Mouse (Mus musculus) forebrain, embryonic 10.5 days (tissue): Measurements from ENCODE around the gene Fxyd4. TPM values are rescaled to one million over a fixed set of nuclear protein-coding genes. Genes with fewer than 3 reads are reported as not detected.

Experiments used
- DNase-seq: peaks from one replicate; pipeline ENCODE4 v3.0.0-alpha.2; 2017; ENCODE audit warnings: low spot score; ENCODE audit errors: extremely low spot score
- H3K27ac ChIP-seq: fragments of 300-500 bp; sonication (generic); 2 replicates; pipeline ENCODE4 v1.5.1; 2016; ENCODE audit warnings: mild to moderate bottlenecking
- H3K27me3 ChIP-seq: fragments of 300-500 bp; sonication (generic); 2 replicates; pipeline ENCODE4 v1.6.1; 2016; ENCODE audit warnings: mild to moderate bottlenecking; ENCODE audit not compliant: poor library complexity, severe bottlenecking
- H3K36me3 ChIP-seq: fragments of 300-500 bp; sonication (generic); replicated peaks from 2 replicates; pipeline ENCODE4 v1.6.1; 2016; ENCODE audit warnings: mild to moderate bottlenecking, moderate library complexity
- H3K4me1 ChIP-seq: fragments of 300-500 bp; sonication (generic); 2 replicates; pipeline ENCODE4 v1.6.1; 2016
- H3K4me3 ChIP-seq: fragments of 300-500 bp; sonication (generic); 2 replicates; pipeline ENCODE4 v1.5.1; 2016; ENCODE audit warnings: mild to moderate bottlenecking, moderate library complexity
- H3K9me3 ChIP-seq: fragments of 300-500 bp; sonication (generic); 2 replicates; pipeline ENCODE4 v1.6.1; 2016; ENCODE audit warnings: mild to moderate bottlenecking, moderate library complexity
- WGBS: fragments of 180-500 bp; shearing (Covaris S2); methylation state at CpG from one replicate; pipeline ENCODE4 v1.1.7; 2016; 5-methylcytosine and 5-hydroxymethylcytosine counted together
- polyA plus RNA-seq: library from polyadenylated mRNA; unstranded; fragments of >200 nt; fragmentation: Nextera tagmentation; extraction: Ambion mirVana; gene quantifications from 2 replicates; pipeline ENCODE4 v1.2.1, GENCODE M21; 2016

The Fxyd4 gene
- polyA plus RNA-seq, 1 experiment from 2014 or later: 2.0 TPM

DNA sequence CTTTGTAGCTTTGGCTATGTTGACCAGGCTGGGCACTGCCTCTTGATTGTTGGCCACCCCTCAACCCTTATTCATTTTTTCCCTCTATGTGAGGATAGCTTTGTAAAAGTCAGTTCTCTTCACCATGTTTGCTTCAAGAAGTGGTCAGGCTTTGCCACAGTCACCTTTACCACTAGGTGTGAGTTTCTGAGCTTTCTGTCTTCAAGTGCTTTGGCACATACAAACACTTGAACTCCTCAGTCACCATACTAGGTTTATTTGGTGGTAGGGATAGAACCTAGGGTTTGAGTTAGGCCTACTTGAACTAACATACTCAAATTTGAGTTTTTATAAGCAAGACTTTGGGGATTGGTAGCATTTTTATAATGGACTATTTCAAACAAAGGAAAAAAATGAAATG, 23.0 kb downstream of the Fxyd4 start:
- Histone ChIP-seq H3K27me3 (no peaks in the 10 kb centered on the region), H3K36me3 (peaks cover 27% of the 10 kb centered on the region), H3K9me3 (no peaks in the 10 kb centered on the region), H3K4me1 (peaks cover 54% of the 10 kb centered on the region), H3K27ac (no peak overlapping the region), H3K4me3 (no peak overlapping the region)
- no peak for DNase-seq

DNA sequence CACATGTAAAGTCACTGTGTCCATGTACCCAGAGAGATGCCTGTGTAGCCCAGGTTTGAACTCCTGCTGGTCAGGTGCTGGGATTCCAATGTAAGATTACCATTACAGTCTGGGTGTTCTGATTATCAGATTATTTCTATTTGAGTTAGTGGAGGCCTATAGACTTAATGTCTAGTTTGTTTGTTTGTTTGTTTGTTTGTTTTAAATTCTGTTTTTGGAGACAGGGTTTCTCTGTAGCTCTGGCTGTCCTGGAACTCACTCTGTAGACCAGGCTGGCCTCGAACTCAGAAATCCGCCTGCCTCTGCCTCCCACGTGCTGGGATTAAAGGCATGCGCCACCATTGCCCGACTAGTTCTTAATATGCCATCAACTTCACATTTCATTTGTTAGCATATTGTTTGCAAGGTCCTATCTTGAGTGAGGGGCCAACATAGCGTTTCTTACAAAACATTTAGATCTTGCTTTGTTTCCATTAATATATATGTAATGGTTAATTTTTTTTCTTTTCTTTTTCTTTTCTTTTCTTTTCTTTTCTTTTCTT, 27.3 kb downstream of the Fxyd4 start:
- no peak for DNase-seq
- 88% methylated on average over 6 of the region's 6 CpGs for WGBS
- Histone ChIP-seq H3K27me3 (no peaks in the 10 kb centered on the region), H3K9me3 (no peaks in the 10 kb centered on the region), H3K27ac (no peak overlapping the region), H3K36me3 (0 out of 2 replicates have a peak, but pooled peaks cover 8% of the 10 kb centered on the region), H3K4me1 (peaks cover 39% of the 10 kb centered on the region), H3K4me3 (peak overlapping the region; percentile 100; the same call in 1 of the 2 replicates)

DNA sequence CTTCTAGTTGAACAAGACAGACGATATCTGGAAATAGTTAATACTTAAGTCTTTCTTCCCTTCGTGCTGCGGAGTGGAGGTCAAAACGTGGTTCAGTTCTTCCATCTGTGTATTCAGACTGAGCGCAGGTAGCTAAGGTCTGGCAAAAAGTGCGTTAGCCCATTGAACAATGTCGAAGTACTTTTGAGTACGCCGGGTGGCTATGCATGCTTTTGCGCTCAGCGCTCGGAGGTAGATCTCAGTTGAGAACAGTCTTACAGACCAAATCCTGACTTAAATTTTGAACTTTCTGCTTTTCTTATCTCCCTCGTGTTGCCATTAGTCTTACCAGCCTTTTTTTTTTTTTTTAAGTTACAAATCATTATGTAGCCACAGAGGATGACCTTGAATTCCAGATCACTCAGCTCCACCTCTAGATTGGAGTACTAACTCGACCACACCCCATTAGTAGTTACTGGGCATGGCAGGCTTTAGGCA, 29.0 kb downstream of the Fxyd4 start:
- no peak for DNase-seq
- H3K4me3 ChIP-seq: peak overlapping the region; percentile 100
- WGBS: 1% methylated on average over 14 of the region's 14 CpGs
- peak overlapping the region; percentile 98 for H3K27ac ChIP-seq
- peaks cover 34% of the 10 kb centered on the region for H3K4me1 ChIP-seq
- H3K27me3 ChIP-seq: no peaks in the 10 kb centered on the region
- H3K9me3 ChIP-seq: no peaks in the 10 kb centered on the region
- 0 out of 2 replicates have a peak, but pooled peaks cover 8% of the 10 kb centered on the region for H3K36me3 ChIP-seq

GRCm38 (mm10) chr6:117907979-117908355, 29.5 kb downstream of the Fxyd4 start:
- no peak for DNase-seq
- peak overlapping the region; percentile 100 for H3K4me3 ChIP-seq

DNA sequence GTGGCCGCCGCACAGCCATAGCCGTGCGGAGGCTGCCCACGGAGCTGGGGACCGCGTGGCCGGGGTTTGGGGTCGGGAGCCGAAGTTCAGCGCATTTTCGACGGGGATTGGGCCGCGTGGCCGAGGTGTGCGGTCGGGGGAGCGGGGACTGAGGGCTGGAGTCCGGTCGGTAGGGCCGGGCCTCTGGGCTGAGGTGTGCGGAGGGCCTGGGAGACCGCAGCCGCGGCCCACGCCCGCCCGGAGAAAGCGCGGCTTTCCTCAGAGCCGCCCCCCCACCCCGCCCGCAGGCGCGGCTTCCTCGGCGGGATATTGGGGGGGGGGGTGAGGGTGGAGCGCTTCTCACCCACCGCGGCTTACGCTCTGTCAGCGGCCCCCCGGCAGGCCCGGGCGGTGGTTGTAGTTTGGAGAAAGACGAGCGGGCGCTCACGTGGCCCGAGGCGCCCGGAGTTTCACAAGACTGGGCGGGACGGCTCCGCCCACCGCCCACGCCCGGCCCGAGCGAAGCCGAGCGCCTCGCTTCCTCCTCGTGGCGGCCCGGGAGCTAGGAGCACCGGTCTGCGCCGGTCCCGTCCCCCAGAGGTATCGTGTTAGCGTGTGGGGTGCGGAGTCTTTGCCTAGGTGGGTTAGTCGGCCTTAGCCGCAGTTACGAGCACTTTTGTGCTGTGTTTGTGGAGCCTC, 30.1 kb downstream of the Fxyd4 start:
- Histone ChIP-seq H3K27me3 (no peaks in the 10 kb centered on the region), H3K4me3 (peak overlapping the region; percentile 100), H3K4me1 (peaks cover 31% of the 10 kb centered on the region), H3K9me3 (no peaks in the 10 kb centered on the region), H3K27ac (peak overlapping the region; percentile 98), H3K36me3 (0 out of 2 replicates have a peak, but pooled peaks cover 8% of the 10 kb centered on the region)
- peak; percentile 84 for DNase-seq
- WGBS: 1% methylated on average over 57 of the region's 77 CpGs

More at GRCm38 (mm10) chr6:117907979-117908355, 29.5 kb downstream of the Fxyd4 start:
- Histone ChIP-seq H3K4me1 (peaks cover 31% of the 10 kb centered on the region), H3K9me3 (no peaks in the 10 kb centered on the region), H3K27ac (peak overlapping the region; percentile 98), H3K27me3 (no peaks in the 10 kb centered on the region), H3K36me3 (0 out of 2 replicates have a peak, but pooled peaks cover 8% of the 10 kb centered on the region)
- WGBS: 0% methylated on average over 26 of the region's 26 CpGs

DNA sequence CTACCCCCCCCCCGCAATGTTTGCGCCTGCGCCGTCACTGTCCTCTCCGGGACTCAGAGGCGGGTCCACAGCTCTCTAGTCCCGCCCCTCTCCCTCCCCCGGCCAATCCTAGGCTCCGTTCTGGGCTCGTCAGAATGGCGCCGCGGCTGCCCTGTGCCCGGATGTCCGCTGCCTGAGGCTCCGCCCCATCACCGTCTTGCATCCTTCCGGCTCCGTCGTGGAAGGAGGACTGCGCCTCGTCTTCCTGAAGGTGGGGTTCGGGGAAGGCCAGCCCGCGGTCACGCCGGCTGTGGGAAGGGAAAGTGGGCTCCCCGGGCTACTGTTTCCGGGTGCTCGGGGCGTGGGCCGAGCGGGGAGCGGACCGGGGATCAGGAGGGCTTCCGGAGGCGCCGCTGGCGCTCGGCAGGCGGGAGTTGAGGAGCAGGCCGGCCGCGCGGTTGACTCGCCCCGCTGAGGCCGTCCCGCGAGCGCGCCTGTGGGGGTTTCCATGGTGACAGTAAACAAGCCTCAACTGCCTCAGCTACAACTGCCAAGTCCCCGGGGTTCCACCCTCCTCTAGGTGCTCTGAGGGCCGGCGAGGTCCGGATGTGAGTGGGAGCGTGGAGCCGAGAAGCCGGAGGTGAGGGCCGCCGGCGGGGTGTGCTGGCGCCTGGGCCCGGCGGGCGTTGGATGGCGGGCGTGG, 30.8 kb downstream of the Fxyd4 start:
- no peaks in the 10 kb centered on the region for H3K9me3 ChIP-seq
- DNase-seq: peak; percentile 98
- H3K4me3 ChIP-seq: peak overlapping the region; percentile 100
- H3K27ac ChIP-seq: peak overlapping the region; percentile 98
- 0 out of 2 replicates have a peak, but pooled peaks cover 8% of the 10 kb centered on the region for H3K36me3 ChIP-seq
- under 1% methylated on average over 59 of the region's 68 CpGs for WGBS
- H3K27me3 ChIP-seq: no peaks in the 10 kb centered on the region
- H3K4me1 ChIP-seq: peaks cover 31% of the 10 kb centered on the region

GRCm38 (mm10) chr6:117906015-117906531, 31.4 kb downstream of the Fxyd4 start:
- Histone ChIP-seq H3K9me3 (no peaks in the 10 kb centered on the region), H3K27me3 (no peaks in the 10 kb centered on the region), H3K4me1 (peaks cover 31% of the 10 kb centered on the region), H3K36me3 (0 out of 2 replicates have a peak, but pooled peaks cover 8% of the 10 kb centered on the region), H3K4me3 (peak overlapping the region; percentile 100), H3K27ac (peak overlapping the region; percentile 98)
- DNase-seq: no peak
- WGBS: 1% methylated on average over 25 of the region's 25 CpGs

DNA sequence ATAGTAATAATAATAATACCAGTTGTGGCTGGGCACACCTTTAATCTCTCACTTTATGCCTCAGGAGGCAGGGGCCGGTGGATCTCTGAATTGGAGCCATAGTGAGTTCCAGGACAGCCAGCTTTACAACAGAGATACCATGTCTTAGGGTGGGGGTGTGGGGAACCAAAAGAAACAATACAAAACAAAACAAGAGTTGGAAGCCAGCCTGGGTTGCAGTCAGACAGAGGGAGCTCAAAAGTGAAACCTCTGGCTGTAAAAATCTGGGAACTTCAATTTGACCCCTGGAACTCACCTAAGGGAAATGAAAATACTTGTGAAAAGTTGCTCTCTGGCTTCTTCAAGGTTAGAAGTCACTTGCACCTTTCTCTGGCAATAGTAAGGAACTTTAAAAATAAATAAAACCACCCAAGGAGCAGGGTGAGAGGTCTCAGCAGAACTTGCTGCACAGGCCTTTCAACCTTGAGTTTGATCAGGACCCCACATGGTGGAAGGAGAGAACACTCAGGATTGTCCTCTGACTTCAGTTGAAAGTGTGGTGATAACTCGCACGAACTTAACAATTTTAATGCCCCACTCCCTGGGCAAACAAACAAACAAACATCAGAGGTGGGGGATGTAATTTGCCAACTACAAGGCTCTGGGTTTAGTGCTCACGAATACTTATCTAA, 32.1 kb downstream of the Fxyd4 start:
- Histone ChIP-seq H3K27me3 (no peaks in the 10 kb centered on the region), H3K27ac (peak overlapping the region; percentile 98), H3K4me1 (peaks cover 27% of the 10 kb centered on the region), H3K36me3 (0 out of 2 replicates have a peak, but pooled peaks cover 8% of the 10 kb centered on the region), H3K4me3 (peak overlapping the region; percentile 100), H3K9me3 (no peaks in the 10 kb centered on the region)
- WGBS: 41% methylated on average over 4 of the region's 4 CpGs
- no peak for DNase-seq

- 76% methylated on average over 3 of the region's 3 CpGs for WGBS
- no peaks in the 10 kb centered on the region for H3K9me3 ChIP-seq
- H3K36me3 ChIP-seq: no peaks in the 10 kb centered on the region
- H3K27me3 ChIP-seq: no peaks in the 10 kb centered on the region
- H3K27ac ChIP-seq: no peak overlapping the region
- H3K4me3 ChIP-seq: no peak overlapping the region
- DNase-seq: no peak
- H3K4me1 ChIP-seq: peaks cover 15% of the 10 kb centered on the region
Observed at GRCm38 (mm10) chr6:117903836-117904235, 33.7 kb downstream of the Fxyd4 start.

DNA sequence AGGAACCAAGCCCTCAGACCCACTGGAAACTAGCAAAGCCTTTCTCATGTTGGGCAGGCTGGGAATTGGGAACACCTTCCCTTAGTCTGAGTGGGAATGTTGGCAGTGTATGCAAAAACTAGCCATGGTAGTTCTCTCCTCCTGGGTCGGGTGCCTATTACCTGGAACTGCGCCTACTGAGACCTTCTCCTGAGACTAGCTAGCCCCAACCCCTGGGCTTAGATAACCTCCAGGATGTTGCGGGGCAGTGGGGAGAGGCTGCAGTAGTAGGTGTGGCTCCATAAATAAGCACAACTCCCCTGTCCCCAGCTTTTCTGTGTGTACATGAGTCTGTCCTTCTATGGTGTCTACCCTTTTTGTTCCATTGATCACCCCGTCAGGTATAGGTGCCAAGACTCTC, 34.9 kb downstream of the Fxyd4 start:
- Histone ChIP-seq H3K4me3 (no peak overlapping the region), H3K36me3 (no peaks in the 10 kb centered on the region), H3K27ac (no peak overlapping the region), H3K9me3 (no peaks in the 10 kb centered on the region), H3K27me3 (no peaks in the 10 kb centered on the region), H3K4me1 (peaks cover 8% of the 10 kb centered on the region)
- DNase-seq: no peak
- 86% methylated on average over 4 of the region's 4 CpGs for WGBS

- WGBS: 82% methylated on average over 9 of the region's 9 CpGs
- no peak overlapping the region for H3K27ac ChIP-seq
- H3K4me3 ChIP-seq: no peak overlapping the region
Observed at GRCm38 (mm10) chr6:117901510-117902402, 35.7 kb downstream of the Fxyd4 start.

More at GRCm38 (mm10) chr6:117901510-117902402, 35.7 kb downstream of the Fxyd4 start:
- Histone ChIP-seq H3K9me3 (no peaks in the 10 kb centered on the region), H3K36me3 (no peaks in the 10 kb centered on the region), H3K4me1 (peaks cover 8% of the 10 kb centered on the region), H3K27me3 (no peaks in the 10 kb centered on the region)
- DNase-seq: no peak
